Mouse (Mus musculus) E14TG2a.4 (cell line): ENCODE results near the gene St3gal3.

ENCODE experiments used
- CTCF ChIP-seq: conservative IDR thresholded peaks from 2 replicates; pipeline ENCODE4 v1.5.1; 2014; ENCODE audit warnings: low read length
- NANOG ChIP-seq: IDR thresholded peaks from 2 replicates; pipeline ENCODE4 v1.6.1; 2014; ENCODE audit warnings: borderline replicate concordance, low read length, mixed read lengths
- POU5F1 ChIP-seq: IDR thresholded peaks from 2 replicates; pipeline ENCODE4 v1.6.1; 2014; ENCODE audit warnings: low read length, borderline replicate concordance

DNA sequence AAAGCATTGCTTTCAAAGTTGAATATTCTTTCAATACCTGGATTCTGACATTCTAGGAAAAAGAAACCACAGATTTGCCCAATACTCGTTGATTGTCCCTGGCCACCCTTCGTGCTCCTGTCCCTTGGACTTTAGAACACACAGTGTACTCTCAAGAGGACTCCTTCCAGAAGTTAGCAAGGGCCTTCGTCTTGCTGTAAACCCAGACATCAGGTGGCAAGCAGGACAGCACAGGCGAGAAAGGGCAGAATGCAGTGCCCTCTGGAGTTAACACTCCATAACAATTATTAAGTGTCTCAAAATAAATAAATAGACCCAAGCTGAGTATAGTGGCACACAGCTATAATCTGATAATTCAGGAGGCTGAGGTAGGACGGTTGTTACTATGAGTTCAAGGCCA lies 101.7 kb downstream of the St3gal3 start:
- no peak for TF ChIP-seq CTCF
- no peak for TF ChIP-seq NANOG
- no peak for TF ChIP-seq POU5F1
